Mouse (Mus musculus) MEL (cell line): ENCODE data around the gene Spata2. TPM values are rescaled to one million over a fixed set of nuclear protein-coding genes. Genes with fewer than 3 reads are reported as not detected.

Experiments
- DNase-seq: peaks from one replicate; pipeline ENCODE4 v3.0.0; 2011; ENCODE audit warnings: low read depth, low spot score
- H3K27ac ChIP-seq: 2 replicates; pipeline ENCODE4 v1.5.1; 2012; ENCODE audit warnings: low read depth, mild to moderate bottlenecking, control low read depth, low read length, moderate library complexity; ENCODE audit not compliant: control insufficient read depth
- H3K27me3 ChIP-seq, 2 experiments: fragments of 150-350 bp in 1 of 2; sonication (generic) in 1 of 2; 2 replicates each; pipeline ENCODE4 v1.6.1; 2012; ENCODE audit warnings: low read length in 2 of 2, mild to moderate bottlenecking in 2 of 2, improper control_type of control experiment in 1 of 2, moderate library complexity in 1 of 2; ENCODE audit not compliant: insufficient read depth in 2 of 2, control insufficient read depth in 1 of 2
- H3K36me3 ChIP-seq, 2 experiments: 2 replicates each; pipeline ENCODE4 v1.6.1; 2012 to 2014; ENCODE audit warnings: low read length in 2 of 2, improper control_type of control experiment in 1 of 2, inconsistent platforms in 1 of 2, mild to moderate bottlenecking in 1 of 2; ENCODE audit not compliant: insufficient read depth in 2 of 2, control insufficient read depth in 1 of 2
- H3K4me1 ChIP-seq, 2 experiments: fragments of 150-350 bp in 1 of 2; sonication (generic) in 1 of 2; 2 replicates each; pipeline ENCODE4 v1.6.1; 2012; ENCODE audit warnings: low read length in 2 of 2, improper control_type of control experiment in 1 of 2, mild to moderate bottlenecking in 1 of 2; ENCODE audit not compliant: insufficient read depth in 2 of 2, control insufficient read depth in 1 of 2
- H3K4me3 ChIP-seq, 2 experiments: fragments of 150-350 bp in 1 of 2; sonication (generic) in 1 of 2; 2 replicates each; pipeline ENCODE4 v1.5.1; 2012; ENCODE audit warnings: low read depth in 2 of 2, low read length in 2 of 2, mild to moderate bottlenecking in 2 of 2, moderate library complexity in 2 of 2, control low read depth in 1 of 2, improper control_type of control experiment in 1 of 2; ENCODE audit not compliant: control insufficient read depth in 1 of 2, insufficient read depth in 1 of 2
- H3K79me2 ChIP-seq: 2 replicates; pipeline ENCODE4 v1.6.1; 2012; ENCODE audit warnings: mild to moderate bottlenecking, low read length, moderate library complexity; ENCODE audit not compliant: control insufficient read depth, poor library complexity, insufficient read depth
- H3K9ac ChIP-seq: 2 replicates; pipeline ENCODE4 v1.6.1; 2012; ENCODE audit warnings: low read depth, mild to moderate bottlenecking, control low read depth, low read length, moderate library complexity; ENCODE audit not compliant: control insufficient read depth, poor library complexity, severe bottlenecking
- H3K9me3 ChIP-seq: fragments of 150-350 bp; sonication (generic); replicated peaks from 2 replicates; pipeline ENCODE4 v1.6.1; 2012; ENCODE audit warnings: mild to moderate bottlenecking, low read length, improper control_type of control experiment, moderate library complexity; ENCODE audit not compliant: insufficient read depth
- BHLHE40 ChIP-seq: IDR thresholded peaks from 2 replicates; pipeline ENCODE4 v1.6.1; 2012; ENCODE audit warnings: low read depth, mild to moderate bottlenecking, inconsistent platforms, low read length, improper control_type of control experiment, borderline replicate concordance
- CHD2 ChIP-seq: IDR thresholded peaks from 2 replicates; pipeline ENCODE4 v1.6.1; 2011; ENCODE audit warnings: low read length, improper control_type of control experiment
- GABPA ChIP-seq: IDR thresholded peaks from 2 replicates; pipeline ENCODE4 v1.6.1; 2012; ENCODE audit warnings: low read depth, mild to moderate bottlenecking, inconsistent platforms, low read length, improper control_type of control experiment, moderate library complexity
- GATA1 ChIP-seq: IDR thresholded peaks from 2 replicates; pipeline ENCODE4 v1.6.1; 2011; ENCODE audit warnings: low read depth, low read length, improper control_type of control experiment
- JUND ChIP-seq: IDR thresholded peaks from 2 replicates; pipeline ENCODE4 v1.6.1; 2011; ENCODE audit warnings: low read depth, mild to moderate bottlenecking, improper control_type of control experiment, low read length
- KAT2A ChIP-seq: conservative IDR thresholded peaks from 2 replicates; pipeline ENCODE4 v1.6.1; 2012; ENCODE audit warnings: low read depth, low read length, improper control_type of control experiment, inconsistent platforms
- MAX ChIP-seq: IDR thresholded peaks from 2 replicates; pipeline ENCODE4 v1.6.1; 2011; ENCODE audit warnings: low read length, improper control_type of control experiment
- MAZ ChIP-seq: IDR thresholded peaks from 2 replicates; pipeline ENCODE4 v1.6.1; 2012; ENCODE audit warnings: low read depth, mild to moderate bottlenecking, inconsistent platforms, low read length, improper control_type of control experiment
- MEF2A ChIP-seq: IDR thresholded peaks from 2 replicates; pipeline ENCODE4 v1.6.1; 2014; ENCODE audit warnings: low read depth, mild to moderate bottlenecking, inconsistent platforms, low read length, improper control_type of control experiment; ENCODE audit not compliant: poor library complexity, insufficient replicate concordance, severe bottlenecking; ENCODE audit errors: extremely low read depth
- MYB ChIP-seq: IDR thresholded peaks from 2 replicates; pipeline ENCODE4 v1.6.1; 2011; ENCODE audit warnings: mild to moderate bottlenecking, low read depth, low read length, improper control_type of control experiment
- NRF1 ChIP-seq: IDR thresholded peaks from 2 replicates; pipeline ENCODE4 v1.6.1; 2014; ENCODE audit warnings: low read depth, mild to moderate bottlenecking, inconsistent platforms, low read length, improper control_type of control experiment, moderate library complexity; ENCODE audit not compliant: poor library complexity, insufficient read depth, severe bottlenecking
- POLR2AphosphoS5 ChIP-seq: IDR thresholded peaks from 2 replicates; pipeline ENCODE4 v1.6.1; 2012; ENCODE audit warnings: low read depth, borderline replicate concordance, mild to moderate bottlenecking, inconsistent platforms, low read length, moderate library complexity, mixed read lengths
- RAD21 ChIP-seq: IDR thresholded peaks from 2 replicates; pipeline ENCODE4 v1.6.1; 2011; ENCODE audit warnings: mild to moderate bottlenecking, low read depth, low read length, improper control_type of control experiment
- SIN3A ChIP-seq: IDR thresholded peaks from 2 replicates; pipeline ENCODE4 v1.6.1; 2012; ENCODE audit warnings: low read length, improper control_type of control experiment, inconsistent platforms
- TBP ChIP-seq: IDR thresholded peaks from 2 replicates; pipeline ENCODE4 v1.8.0; 2011; ENCODE audit warnings: low read depth, low read length, improper control_type of control experiment
- TCF12 ChIP-seq: IDR thresholded peaks from 2 replicates; pipeline ENCODE4 v1.6.1; 2014; ENCODE audit warnings: low read depth, mild to moderate bottlenecking, inconsistent platforms, low read length, improper control_type of control experiment, moderate library complexity
- ZC3H11A ChIP-seq: IDR thresholded peaks from 2 replicates; pipeline ENCODE4 v1.6.1; 2012; ENCODE audit warnings: low read depth, mild to moderate bottlenecking, inconsistent platforms, low read length, improper control_type of control experiment
- ZKSCAN1 ChIP-seq: IDR thresholded peaks from 2 replicates; pipeline ENCODE4 v1.6.1; 2012; ENCODE audit warnings: low read depth, mild to moderate bottlenecking, inconsistent platforms, low read length, improper control_type of control experiment, moderate library complexity
- ZMIZ1 ChIP-seq: IDR thresholded peaks from 2 replicates; pipeline ENCODE4 v1.6.1; 2012; ENCODE audit warnings: low read depth, mild to moderate bottlenecking, inconsistent platforms, low read length, improper control_type of control experiment, moderate library complexity
- ZNF384 ChIP-seq: IDR thresholded peaks from 2 replicates; pipeline ENCODE4 v1.6.1; 2012; ENCODE audit warnings: low read depth, mild to moderate bottlenecking, inconsistent platforms, low read length, improper control_type of control experiment
- polyA plus RNA-seq, 2 experiments: library from polyadenylated mRNA; stranded (reverse) in 1 of 2; unstranded in 1 of 2; fragments of >175 nt in 1 of 2; fragments of >200 nt in 1 of 2; gene quantifications; 2 replicates each; pipeline versions ENCODE4 v1.2.1 to v1.2.4; 2012; ENCODE audit warnings: low replicate concordance in 2 of 2, low read depth in 1 of 2; ENCODE audit not compliant: insufficient read length in 2 of 2, insufficient read depth in 1 of 2, missing spikeins in 1 of 2
- total RNA-seq: library from RNA; depleted of rRNA; stranded (reverse); fragments of 300-350 nt; gene quantifications from 2 replicates; pipeline ENCODE4 v1.2.3, GENCODE M21; 2012

The Spata2 gene
- total and polyA plus RNA-seq, 3 experiments: 9.4 to 33.5 TPM; not detected in 1

- TF ChIP-seq TCF12 (no peak), MEF2A (no peak), POLR2AphosphoS5 (no peak), MAX (no peak), MYB (no peak)
- Histone ChIP-seq H3K9ac (no peak overlapping the region), H3K79me2 (no peaks in the 10 kb centered on the region), H3K27me3 (no peaks in the 10 kb centered on the region), H3K9me3 (no peaks in the 10 kb centered on the region), H3K36me3 (peaks cover 0 to 8% of the 10 kb centered on the region in 2 experiments; a peak in 3 of 4 replicates), H3K4me3 (no peak overlapping the region), H3K4me1 (no peaks in the 10 kb centered on the region; a peak in 1 of 4 replicates), H3K27ac (no peak overlapping the region; the same call in 1 of the 2 replicates)
- peak; percentile 44 for DNase-seq
Measured at GRCm38 (mm10) chr2:167457213-167457612, 35.5 kb downstream of the Spata2 start.

GRCm38 (mm10) chr2:167456361-167457020 lies 36.2 kb downstream of the Spata2 start:
- no peaks in the 10 kb centered on the region; a peak in 1 of 4 replicates for H3K4me1 ChIP-seq
- no peak overlapping the region for H3K9ac ChIP-seq
- no peaks in the 10 kb centered on the region for H3K9me3 ChIP-seq
- H3K27ac ChIP-seq: no peak overlapping the region
- no peaks in the 10 kb centered on the region for H3K79me2 ChIP-seq
- no peak overlapping the region for H3K4me3 ChIP-seq
- no peak for DNase-seq
- peaks cover 0 to 8% of the 10 kb centered on the region in 2 experiments; a peak in 3 of 4 replicates for H3K36me3 ChIP-seq
- no peaks in the 10 kb centered on the region for H3K27me3 ChIP-seq
- TF ChIP-seq ZMIZ1 (no peak), KAT2A (no peak), CHD2 (no peak), NRF1 (no peak), MEF2A (no peak), JUND (no peak), MAZ (no peak), RAD21 (no peak), TBP (no peak), TCF12 (no peak), ZC3H11A (no peak), MYB (no peak), SIN3A (no peak), MAX (no peak), BHLHE40 (no peak), ZNF384 (no peak), ZKSCAN1 (no peak), GATA1 (no peak), GABPA (no peak)
